Mouse (Mus musculus) kidney, adult 2 months (tissue): ENCODE measurements around the gene Wdhd1. TPM values are rescaled to one million over a fixed set of nuclear protein-coding genes. Genes with fewer than 3 reads are reported as not detected.

Experiments used
- DNase-seq: peaks from one replicate; pipeline ENCODE4 v3.0.0; 2021
- H3K27ac ChIP-seq: fragments of 200-500 bp; 2 replicates; pipeline ENCODE4 v1.5.1; 2012; ENCODE audit warnings: low read depth, low read length, control low read depth, inconsistent platforms; ENCODE audit not compliant: insufficient read depth
- H3K27me3 ChIP-seq: fragments of 200-500 bp; replicated peaks from 2 replicates; pipeline ENCODE4 v1.6.1; 2012; ENCODE audit warnings: mild to moderate bottlenecking, moderate library complexity, low read length, inconsistent platforms; ENCODE audit not compliant: control insufficient read depth, insufficient read depth
- H3K36me3 ChIP-seq: fragments of 200-500 bp; 2 replicates; pipeline ENCODE4 v1.6.1; 2012; ENCODE audit warnings: mild to moderate bottlenecking, moderate library complexity, low read length, inconsistent platforms; ENCODE audit not compliant: control insufficient read depth, insufficient read depth
- H3K4me1 ChIP-seq: fragments of 200-500 bp; 2 replicates; pipeline ENCODE4 v1.6.1; 2011; ENCODE audit warnings: low read length; ENCODE audit not compliant: control insufficient read depth, insufficient read depth
- H3K4me3 ChIP-seq: fragments of 200-500 bp; 2 replicates; pipeline ENCODE4 v1.5.1; 2011; ENCODE audit warnings: mild to moderate bottlenecking, low read depth, low read length, control low read depth; ENCODE audit not compliant: insufficient read depth
- CTCF ChIP-seq: fragments of 200-500 bp; conservative IDR thresholded peaks from 2 replicates; pipeline ENCODE4 v1.5.1; 2011; ENCODE audit warnings: low read depth, mild to moderate bottlenecking, control low read depth, low read length, moderate library complexity, mixed read lengths; ENCODE audit not compliant: insufficient read depth, insufficient read length
- POLR2A ChIP-seq: fragments of 200-500 bp; IDR thresholded peaks from one replicate; pipeline ENCODE4 v1.6.1; 2011; ENCODE audit warnings: low read depth, low read length, control low read depth
- WGBS: fragments of 180-500 bp; shearing (Covaris S2); methylation state at CpG from one replicate; pipeline ENCODE4 v1.1.7; 2018; 5-methylcytosine and 5-hydroxymethylcytosine counted together
- polyA plus RNA-seq: library from polyadenylated mRNA; depleted of rRNA; stranded (reverse); fragments of >200 nt; gene quantifications from 2 replicates; pipeline ENCODE4 v1.2.3, GENCODE M21; 2012

Wdhd1 gene
- polyA plus RNA-seq, 1 experiment, result 0.48 TPM

GRCm38 (mm10) chr14:47208564-47209493 is 67.8 kb downstream of the Wdhd1 start:
- Histone ChIP-seq H3K4me3 (no peak overlapping the region), H3K27ac (no peak overlapping the region), H3K36me3 (no peaks in the 10 kb centered on the region), H3K27me3 (no peaks in the 10 kb centered on the region), H3K4me1 (no peaks in the 10 kb centered on the region)
- WGBS, result 86% methylated on average over 12 of the region's 12 CpGs
- no peak for TF ChIP-seq CTCF
- TF ChIP-seq POLR2A, result no peak
- no peak for DNase-seq

GRCm38 (mm10) chr14:47206601-47207000 is 70.1 kb downstream of the Wdhd1 start:
- Histone ChIP-seq H3K4me3 (no peak overlapping the region), H3K4me1 (no peaks in the 10 kb centered on the region), H3K27me3 (no peaks in the 10 kb centered on the region), H3K36me3 (no peaks in the 10 kb centered on the region), H3K27ac (no peak overlapping the region)
- WGBS, result 91% methylated on average over 3 of the region's 3 CpGs
- TF ChIP-seq CTCF (no peak), POLR2A (no peak)
- no peak for DNase-seq

- Histone ChIP-seq H3K27me3 (no peaks in the 10 kb centered on the region), H3K36me3 (no peaks in the 10 kb centered on the region), H3K27ac (no peak overlapping the region), H3K4me1 (no peaks in the 10 kb centered on the region), H3K4me3 (no peak overlapping the region)
- 93% methylated on average over 5 of the region's 5 CpGs for WGBS
- TF ChIP-seq POLR2A (no peak), CTCF (no peak)
- no peak for DNase-seq
Measured at GRCm38 (mm10) chr14:47205270-47205972, 71.2 kb downstream of the Wdhd1 start.

GRCm38 (mm10) chr14:47197340-47197739 is 79.3 kb downstream of the Wdhd1 start:
- DNase-seq, result no peak
- Histone ChIP-seq H3K27ac (no peak overlapping the region), H3K4me3 (no peak overlapping the region), H3K36me3 (no peaks in the 10 kb centered on the region), H3K4me1 (no peaks in the 10 kb centered on the region), H3K27me3 (no peaks in the 10 kb centered on the region)
- WGBS, result 87% methylated on average over 3 of the region's 3 CpGs
- no peak for TF ChIP-seq CTCF
- TF ChIP-seq POLR2A, result no peak

GRCm38 (mm10) chr14:47196711-47197110 is 79.9 kb downstream of the Wdhd1 start:
- WGBS, result 72% methylated on average over 8 of the region's 8 CpGs
- no peak overlapping the region for H3K4me3 ChIP-seq
- H3K36me3 ChIP-seq, result no peaks in the 10 kb centered on the region
- no peak overlapping the region for H3K27ac ChIP-seq
- H3K27me3 ChIP-seq, result no peaks in the 10 kb centered on the region
- H3K4me1 ChIP-seq, result no peaks in the 10 kb centered on the region
- DNase-seq, result no peak
- TF ChIP-seq POLR2A (no peak), CTCF (no peak)

GRCm38 (mm10) chr14:47194096-47194495 is 82.6 kb downstream of the Wdhd1 start:
- H3K4me3 ChIP-seq, result no peak overlapping the region
- WGBS, result 42% methylated on average over 4 of the region's 4 CpGs
- no peaks in the 10 kb centered on the region; the same call in 1 of the 2 replicates for H3K4me1 ChIP-seq
- TF ChIP-seq POLR2A (no peak), CTCF (0 out of 2 replicates have a peak, but pooled peaks have one; percentile 14)
- no peak overlapping the region for H3K27ac ChIP-seq
- H3K36me3 ChIP-seq, result no peaks in the 10 kb centered on the region
- no peak for DNase-seq
- no peaks in the 10 kb centered on the region for H3K27me3 ChIP-seq

GRCm38 (mm10) chr14:47193506-47193905 is 83.2 kb downstream of the Wdhd1 start:
- Histone ChIP-seq H3K4me3 (no peak overlapping the region), H3K27ac (no peak overlapping the region), H3K4me1 (no peaks in the 10 kb centered on the region; the same call in 1 of the 2 replicates), H3K36me3 (no peaks in the 10 kb centered on the region), H3K27me3 (no peaks in the 10 kb centered on the region)
- no peak for TF ChIP-seq POLR2A
- WGBS, result 72% methylated on average over 6 of the region's 6 CpGs
- DNase-seq, result no peak
